Mouse (Mus musculus) bone marrow macrophage, adult 2 months (primary cell): Measurements from ENCODE around the gene Clybl.

Source experiments
- CTCF ChIP-seq: IDR thresholded peaks from 2 replicates; pipeline ENCODE4 v1.5.1; 2012; ENCODE audit warnings: low read depth, mild to moderate bottlenecking, low read length, moderate library complexity
- POLR2A ChIP-seq: IDR thresholded peaks from 2 replicates; pipeline ENCODE4 v1.6.1; 2012; ENCODE audit warnings: mild to moderate bottlenecking, low read depth, low read length, borderline replicate concordance

GRCm38 (mm10) chr14:122323838-122324458 lies 142.4 kb downstream of the Clybl start:
- TF ChIP-seq POLR2A (no peak), CTCF (no peak)
